Mouse (Mus musculus): ENCODE data around the gene Mier1. TPM values are rescaled to one million over a fixed set of nuclear protein-coding genes. Genes with fewer than 3 reads are reported as not detected.

The Mier1 gene
- total and polyA plus RNA-seq, 3 experiments: 18.7 to 41.1 (median 22.3) TPM

GRCm38 (mm10) chr4:103214498-103214924 lies 100.3 kb downstream of the Mier1 start:
- TF ChIP-seq MEF2A (IDR thresholded peaks at IDR 0.05; ENCODE audit: extremely low read depth, insufficient replicate concordance, low read depth, low read length, poor library complexity, severe bottlenecking) (no peak), TBP (IDR thresholded peaks at IDR 0.05; ENCODE audit: low read depth, low read length) (0 out of 2 replicates have a peak, but pooled peaks have one; percentile 1), POLR2AphosphoS2 (IDR thresholded peaks at IDR 0.05; ENCODE audit: low read length) (peak; percentile 0; the same call in 1 of the 2 replicates), MAX (IDR thresholded peaks at IDR 0.05; ENCODE audit: low read length) (peak; percentile 36; the same call in 1 of the 2 replicates), TCF12 (IDR thresholded peaks at IDR 0.05; ENCODE audit: low read depth, low read length) (0 out of 2 replicates have a peak, but pooled peaks have one; percentile 20), ZKSCAN1 (IDR thresholded peaks at IDR 0.05; ENCODE audit: low read depth, low read length) (no peak), HCFC1 (IDR thresholded peaks at IDR 0.05; ENCODE audit: low read depth, low read length) (peak; percentile 57; the same call in 1 of the 2 replicates), POLR2A (IDR thresholded peaks at IDR 0.05; ENCODE audit: control insufficient read depth in 1 of 2, insufficient read depth in 1 of 2, low read depth in 1 of 2, low read length in 2 of 2, poor library complexity in 1 of 2) (peak; percentile 69 to 75; a peak in 1 of 4 replicates), ELF1 (IDR thresholded peaks at IDR 0.05; ENCODE audit: low read depth, low read length) (peak; percentile 38; the same call in 1 of the 2 replicates), UBTF (IDR thresholded peaks at IDR 0.05; ENCODE audit: borderline replicate concordance, insufficient read depth, low read depth, low read length) (0 out of 2 replicates have a peak, but pooled peaks have one; percentile 35), NELFE (IDR thresholded peaks at IDR 0.05; ENCODE audit: low read depth, low read length) (peak; percentile 56), CHD2 (IDR thresholded peaks at IDR 0.05; ENCODE audit: low read length) (no peak), SIN3A (IDR thresholded peaks at IDR 0.05; ENCODE audit: low read length) (0 out of 2 replicates have a peak, but pooled peaks have one; percentile 24)
- Histone ChIP-seq H3K4me1 (ENCODE audit: control insufficient read depth in 1 of 2, insufficient read depth in 2 of 2, low read length in 2 of 2) (peaks cover 0 to 5% of the 10 kb centered on the region in 2 experiments; a peak in 3 of 4 replicates), H3K27me3 (ENCODE audit: control insufficient read depth in 1 of 2, insufficient read depth in 2 of 2, low read length in 2 of 2) (no peaks in the 10 kb centered on the region), H3K79me2 (ENCODE audit: control insufficient read depth, insufficient read depth, low read length, poor library complexity) (peaks cover 14% of the 10 kb centered on the region), H3K36me3 (ENCODE audit: control insufficient read depth in 1 of 2, insufficient read depth in 2 of 2, low read length in 2 of 2) (peaks cover 0 to 8% of the 10 kb centered on the region in 2 experiments; a peak in 3 of 4 replicates), H3K9ac (ENCODE audit: control insufficient read depth, low read depth, low read length, poor library complexity, severe bottlenecking) (peak overlapping the region; percentile 95), H3K27ac (ENCODE audit: control insufficient read depth, low read depth, low read length) (peak overlapping the region; percentile 57), H3K4me3 (ENCODE audit: control insufficient read depth in 1 of 2, insufficient read depth in 1 of 2, low read depth in 2 of 2, low read length in 2 of 2) (peak overlapping the region; percentile 91), H3K9me3 (replicated peaks; ENCODE audit: insufficient read depth, low read length) (no peaks in the 10 kb centered on the region)
- DNase-seq (ENCODE audit: low read depth, low spot score): peak; percentile 62

Other genes starting within 250 kb of the Mier1 start
- not detected in 2 replicates for gene Tctex1d1, start 135.8 kb upstream of the Mier1 start, total RNA-seq (2012; rRNA removed)
- not detected for gene Tctex1d1, start 135.8 kb upstream of the Mier1 start, polyA plus RNA-seq (2012; ENCODE audit: insufficient read depth in 1 of 2, insufficient read length in 2 of 2, low read depth in 1 of 2, low replicate concordance in 2 of 2, missing spikeins in 1 of 2)
- gene Insl5, start 87.5 kb upstream of the Mier1 start, total RNA-seq (2012; rRNA removed): not detected in 2 replicates
- not detected for gene Insl5, start 87.5 kb upstream of the Mier1 start, polyA plus RNA-seq (2012; ENCODE audit: insufficient read depth in 1 of 2, insufficient read length in 2 of 2, low read depth in 1 of 2, low replicate concordance in 2 of 2, missing spikeins in 1 of 2)
- gene Wdr78, start 165 bp downstream of the Mier1 start, total RNA-seq (2012; rRNA removed): 0.77 and 1.1 TPM in 2 replicates
- gene Wdr78, start 165 bp downstream of the Mier1 start, polyA plus RNA-seq (2012; ENCODE audit: insufficient read depth in 1 of 2, insufficient read length in 2 of 2, low read depth in 1 of 2, low replicate concordance in 2 of 2, missing spikeins in 1 of 2): 1 to 10 TPM in 1 of 2 experiments, not detected in 1; 1.2 TPM
- 5.0 TPM in 2 replicates for gene Slc35d1, start 100.8 kb downstream of the Mier1 start, total RNA-seq (2012; rRNA removed)
- 10 to 100 TPM in 1 of 2 experiments, 1 to 10 TPM in 1; 10.0 to 33.7 TPM for gene Slc35d1, start 100.8 kb downstream of the Mier1 start, polyA plus RNA-seq (2012; ENCODE audit: insufficient read depth in 1 of 2, insufficient read length in 2 of 2, low read depth in 1 of 2, low replicate concordance in 2 of 2, missing spikeins in 1 of 2)
- not detected in 2 replicates for gene 4921539E11Rik, start 176.5 kb downstream of the Mier1 start, total RNA-seq (2012; rRNA removed)
- not detected for gene 4921539E11Rik, start 176.5 kb downstream of the Mier1 start, polyA plus RNA-seq (2012; ENCODE audit: insufficient read depth in 1 of 2, insufficient read length in 2 of 2, low read depth in 1 of 2, low replicate concordance in 2 of 2, missing spikeins in 1 of 2)
- gene Oma1, start 199.4 kb downstream of the Mier1 start, total RNA-seq (2012; rRNA removed): 10.4 and 13.0 TPM in 2 replicates
- gene Oma1, start 199.4 kb downstream of the Mier1 start, polyA plus RNA-seq (2012; ENCODE audit: insufficient read depth in 1 of 2, insufficient read length in 2 of 2, low read depth in 1 of 2, low replicate concordance in 2 of 2, missing spikeins in 1 of 2): 10 to 100 TPM in 1 of 2 experiments, not detected in 1; 14.3 TPM

Data from MEL (cell line).